Mouse (Mus musculus) monocyte, adult 59 days (primary cell): ENCODE results near the gene Taf3. TPM values are rescaled to one million over a fixed set of nuclear protein-coding genes. Genes with fewer than 3 reads are reported as not detected.

Experiments
- total RNA-seq, 2 experiments: library from RNA; stranded (reverse); gene quantifications; one replicate each; pipeline ENCODE4 v1.2.4; 2023

Gene Taf3
- total RNA-seq, result 10 to 100 TPM; 15.1 to 18.5 TPM

DNA sequence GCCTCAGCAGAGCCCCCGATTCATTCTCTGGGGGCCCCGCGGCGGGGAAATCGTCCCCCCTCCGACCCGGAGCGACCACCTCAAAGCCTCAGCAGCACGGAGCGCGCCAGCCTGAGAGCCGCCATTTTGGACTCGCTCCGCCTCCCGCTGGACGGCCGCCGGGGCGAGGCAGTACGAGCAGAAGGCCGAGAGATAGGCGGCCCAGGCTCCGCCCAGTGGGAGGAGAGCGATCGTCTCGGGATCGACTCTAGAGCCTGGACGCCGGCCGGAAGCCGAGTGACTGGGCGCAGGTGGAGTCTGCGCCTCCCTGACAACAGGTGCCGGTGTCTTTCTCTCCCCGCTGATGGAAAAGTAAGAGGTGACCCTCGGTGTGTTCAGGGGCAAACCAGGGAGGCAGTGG lies at the start of gene Taf3:
Taf3 (minus strand) TSS at position 136 of the 400 bp plus-strand sequence.

DNA sequence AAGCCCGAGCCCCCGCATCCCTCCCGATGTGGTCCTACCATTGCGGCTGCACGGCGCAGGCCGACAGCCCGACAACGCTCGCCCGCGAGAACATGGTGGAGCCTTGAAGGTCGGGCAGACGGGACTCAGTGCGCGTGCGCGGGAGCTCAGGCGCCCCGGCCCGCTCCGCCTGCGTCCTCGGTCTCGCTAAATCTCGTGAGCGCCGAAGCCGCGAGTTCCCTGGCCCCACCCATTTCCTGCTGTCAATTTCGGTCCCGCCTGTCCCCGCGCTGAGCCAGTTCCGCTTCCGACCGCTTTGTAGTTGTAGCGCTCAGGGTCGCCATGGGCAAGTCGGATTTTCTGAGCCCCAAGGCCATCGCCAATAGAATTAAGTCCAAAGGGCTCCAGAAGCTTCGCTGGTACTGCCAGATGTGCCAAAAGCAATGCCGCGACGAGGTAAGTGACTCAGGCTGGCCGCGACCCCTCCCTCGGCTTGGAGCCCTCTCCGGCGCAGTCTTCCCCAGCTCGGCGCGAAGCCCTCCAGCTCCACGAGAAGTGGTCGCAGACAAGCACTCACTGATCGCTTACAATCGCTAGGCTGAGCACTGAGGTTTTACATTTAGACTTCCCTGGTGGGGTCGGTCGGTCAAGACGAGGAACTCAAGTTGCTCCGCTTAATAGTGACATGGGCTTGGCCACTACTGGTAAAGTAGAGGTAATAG lies 32.1 kb upstream of the Taf3 start, which contains the start of the genes Atp5c1 and Kin:
Atp5c1 (minus strand) TSS at position 201 of the 701 bp plus-strand sequence.
Kin (plus strand) TSS at position 284 of the 701 bp plus-strand sequence.

DNA sequence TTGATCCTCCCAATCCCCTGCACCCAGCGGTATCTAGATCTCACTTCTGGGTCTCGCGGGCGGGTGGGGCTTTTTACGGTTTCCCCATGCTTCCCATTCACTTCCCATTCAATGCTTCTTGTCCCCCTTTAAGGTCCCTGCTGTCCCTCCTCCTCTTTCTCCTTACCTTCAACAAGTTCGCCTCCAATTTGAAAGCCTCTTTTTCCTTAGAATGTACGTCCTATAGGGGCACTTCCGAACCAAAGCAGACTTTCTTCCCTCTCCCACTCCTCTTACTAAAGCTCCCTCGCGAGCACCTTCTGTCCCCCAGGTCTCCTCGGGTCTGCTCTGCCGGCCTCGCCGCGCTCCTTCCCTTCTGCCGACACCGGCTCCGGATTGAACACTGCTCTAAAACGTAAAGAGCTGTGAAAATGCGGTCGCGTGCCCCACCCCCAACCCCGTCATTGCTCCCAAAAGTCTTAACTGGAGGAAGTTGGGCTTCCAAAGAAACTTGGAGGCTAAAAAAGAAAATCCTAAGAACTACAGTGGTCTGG lies 158.7 kb downstream of the Taf3 start, which contains the start of gene Gata3:
Gata3 (minus strand) TSS at position 384 of the 533 bp plus-strand sequence.

DNA sequence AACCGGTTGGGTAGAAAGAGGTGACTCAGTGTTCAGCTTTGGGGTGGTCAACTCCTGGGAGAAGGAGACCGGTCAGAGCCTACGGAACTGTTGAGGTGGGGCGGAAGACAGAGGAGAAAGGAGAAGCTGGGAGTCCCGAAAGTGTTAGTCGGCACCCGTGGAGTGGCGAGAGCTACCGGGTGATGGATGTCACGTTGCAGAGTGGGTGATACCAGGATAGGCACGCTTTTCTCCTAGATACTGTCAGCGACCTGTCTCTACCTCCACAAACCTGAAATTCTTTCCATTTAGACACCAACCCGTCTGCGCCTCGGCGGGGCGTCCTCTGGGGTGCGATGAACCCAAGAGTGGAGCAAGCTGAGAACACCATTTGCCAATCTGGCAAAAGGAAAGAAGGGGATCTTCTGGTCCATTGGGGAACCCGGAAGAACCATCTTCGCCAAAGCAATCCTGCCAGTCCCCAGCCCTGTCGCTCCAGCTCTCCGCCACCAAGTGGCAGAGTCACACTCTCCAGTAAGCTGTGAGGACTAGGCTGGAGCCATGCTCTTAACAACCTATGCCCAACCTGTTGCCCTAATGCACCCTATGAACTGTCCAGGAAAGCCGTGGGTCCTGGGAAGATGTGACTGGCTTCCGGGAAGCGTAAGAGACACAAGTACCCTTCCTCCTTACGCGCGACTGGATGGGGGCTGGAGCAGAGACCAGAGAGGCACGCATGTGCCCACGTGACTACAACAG lies 159.3 kb downstream of the Taf3 start, which contains the start of gene 9230102O04Rik:
9230102O04Rik (minus strand) TSS at position 628 of the 738 bp plus-strand sequence.

DNA sequence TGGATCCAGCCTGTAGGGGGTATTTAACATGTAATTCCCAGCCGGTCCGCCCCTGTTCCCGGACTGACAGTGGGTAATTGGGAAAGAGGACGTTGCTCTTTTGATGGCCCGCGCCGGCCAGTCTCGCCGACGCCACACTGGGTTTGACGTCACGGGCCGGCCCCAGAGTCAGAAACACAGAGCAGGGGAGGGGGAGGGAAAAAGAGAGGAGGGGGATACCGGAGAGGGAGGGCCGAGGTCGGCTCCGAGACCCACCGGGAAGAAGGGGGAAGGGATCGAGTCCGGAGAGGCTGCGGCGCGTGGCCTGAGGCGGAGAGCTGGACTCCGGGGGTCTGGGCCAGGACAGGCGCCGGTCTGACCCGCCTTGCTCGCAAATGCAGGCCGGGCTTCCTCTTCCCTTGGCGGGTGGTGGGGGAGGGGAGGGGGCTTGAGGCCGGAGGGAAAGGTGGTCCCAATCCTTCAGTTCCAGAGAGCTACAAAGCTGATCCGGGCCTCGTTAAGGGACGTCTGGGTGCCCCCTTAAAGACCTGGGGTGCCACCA lies 167.3 kb downstream of the Taf3 start, which contains the start of gene 4930412O13Rik:
4930412O13Rik (plus strand) TSS at position 202 of the 541 bp plus-strand sequence.

Other genes with a start within 250 kb of the Taf3 start
- gene 4930412O13Rik, start 167.3 kb downstream of the Taf3 start, total RNA-seq, result not detected
- not detected for gene 9230102O04Rik, start 159.1 kb downstream of the Taf3 start, total RNA-seq
- gene Gata3, start 158.6 kb downstream of the Taf3 start, total RNA-seq, result 1 to 10 TPM in 1 of 2 experiments, under 1 TPM in 1; 0.30 to 1.6 TPM
- 100 to 1,000 TPM; 147 to 162 TPM for gene Atp5c1, start 31.9 kb upstream of the Taf3 start, total RNA-seq
- gene Kin, start 32.0 kb upstream of the Taf3 start, total RNA-seq, result 10 to 100 TPM; 17.2 to 18.6 TPM
- not detected for gene Itih2, start 82.8 kb upstream of the Taf3 start, total RNA-seq
- under 1 TPM in 1 of 2 experiments, not detected in 1; 0.13 TPM for gene Itih5, start 105.0 kb upstream of the Taf3 start, total RNA-seq